Mouse (Mus musculus): ENCODE measurements around the gene Hapln4.

- TF ChIP-seq CTCF (IDR thresholded peaks at IDR 0.05; ENCODE audit: control insufficient read depth, insufficient read depth, low read length) = peak; percentile 44; the same call in 1 of the 2 replicates
- no peak for TF ChIP-seq POLR2A (IDR thresholded peaks at IDR 0.05; ENCODE audit: borderline replicate concordance, control insufficient read depth, low read depth, low read length)
These were observed 39.6 kb downstream of the Hapln4 start for GRCm38 (mm10) chr8:70122863-70123262.

Data from bone marrow, adult 2 months (tissue).